8 mouse cellular contexts compared by ENCODE assay signal in the genomic region with DNA sequence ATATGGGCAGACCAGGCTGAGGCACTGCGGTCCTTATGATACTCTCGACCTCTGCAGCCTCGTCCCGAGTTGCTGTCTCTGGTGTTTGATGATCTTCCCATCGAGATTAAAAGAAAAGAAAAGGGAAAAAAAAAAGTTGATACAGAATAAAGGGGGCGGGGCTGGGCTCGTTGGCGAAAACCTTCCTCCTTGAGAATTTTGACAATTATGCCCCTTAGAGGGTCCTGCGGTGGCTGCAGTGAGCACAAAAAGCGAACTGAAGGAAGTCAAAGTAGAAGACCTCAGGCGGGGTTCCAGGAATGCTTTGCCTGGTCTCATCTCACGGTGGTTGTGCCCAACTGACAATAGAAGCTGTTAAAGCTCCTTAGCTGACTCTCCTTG. TPM values are rescaled to one million over a fixed set of nuclear protein-coding genes. Genes with fewer than 3 reads are reported as not detected.
DNase-seq lines count a peak whose midpoint lies in the region; ATAC-seq and TF ChIP-seq lines count a peak whose summit lies in the region.

No protein-coding gene starts in this region.

- intact Hi-C loops in left cerebral cortex, adult 2 months (cut with DNase I), result no loop called here
- intact Hi-C loops in left cerebral cortex, postnatal 14 days (cut with DNase I), result no loop called here

- H3K4me1 ChIP-seq in embryonic facial prominence, embryonic 10.5 days, result peaks cover 45% of the 10 kb centered on the region
- peaks cover 48% of the 10 kb centered on the region for H3K4me1 ChIP-seq in hindbrain, embryonic 15.5 days (replicated peaks)
- peaks cover 39% of the 10 kb centered on the region for H3K4me1 ChIP-seq in midbrain, embryonic 16.5 days (ENCODE audit: control insufficient read depth, insufficient read depth, low read length)

- peaks cover 38% of the 10 kb centered on the region for H3K36me3 ChIP-seq in embryonic facial prominence, embryonic 10.5 days (replicated peaks)
- 0 out of 2 replicates have a peak, but pooled peaks cover 8% of the 10 kb centered on the region for H3K36me3 ChIP-seq in hindbrain, embryonic 15.5 days
- peaks cover 10% of the 10 kb centered on the region for H3K36me3 ChIP-seq in midbrain, embryonic 16.5 days (ENCODE audit: control insufficient read depth, insufficient read depth, low read length)

- no peaks in the 10 kb centered on the region for H3K9me3 ChIP-seq in embryonic facial prominence, embryonic 10.5 days
- H3K9me3 ChIP-seq in hindbrain, embryonic 15.5 days, result no peaks in the 10 kb centered on the region
- H3K9me3 ChIP-seq in midbrain, embryonic 16.5 days (replicated peaks; ENCODE audit: control insufficient read depth, low read length, poor library complexity, severe bottlenecking), result no peaks in the 10 kb centered on the region

- no peak for TF ChIP-seq CTCF in left cerebral cortex, adult 2 months (IDR thresholded peaks at IDR 0.05)

- peak overlapping the region; percentile 98 for H3K4me3 ChIP-seq in left cerebral cortex, adult 2 months
- peak overlapping the region; percentile 89 for H3K4me3 ChIP-seq in embryonic facial prominence, embryonic 10.5 days
- H3K4me3 ChIP-seq in hindbrain, embryonic 15.5 days, result peak overlapping the region; percentile 75
- peak overlapping the region; percentile 89 for H3K4me3 ChIP-seq in midbrain, embryonic 16.5 days (ENCODE audit: low read depth, low read length)

- ATAC-seq in hindbrain, embryonic 15.5 days (ENCODE audit: low FRiP score, low read depth), result no peak
- no peak for ATAC-seq in midbrain, embryonic 16.5 days

- WGBS in embryonic facial prominence, embryonic 10.5 days, result 1% methylated on average over 12 of the region's 12 CpGs
- under 1% methylated on average over 12 of the region's 12 CpGs for WGBS in hindbrain, embryonic 15.5 days
- WGBS in midbrain, embryonic 16.5 days, result 1% methylated on average over 12 of the region's 12 CpGs

- DNase-seq in left cerebral cortex, adult 2 months (ENCODE audit: extremely low spot score in 1 of 2, low spot score in 2 of 2), result no peak
- no peak for DNase-seq in left cerebral cortex, adult 18-20 months (ENCODE audit: low spot score in 2 of 2)
- DNase-seq in embryonic facial prominence, embryonic 10.5 days (ENCODE audit: low spot score), result no peak
- DNase-seq in left cerebral cortex, postnatal 14 days (ENCODE audit: low spot score in 2 of 2), result no peak
- no peak for DNase-seq in adrenal gland, adult 2 months
- DNase-seq in layer of hippocampus, adult 8-10 months (ENCODE audit: low spot score in 2 of 2), result no peak

- no peaks in the 10 kb centered on the region for H3K27me3 ChIP-seq in embryonic facial prominence, embryonic 10.5 days (replicated peaks; ENCODE audit: low read depth, poor library complexity, severe bottlenecking)
- no peaks in the 10 kb centered on the region for H3K27me3 ChIP-seq in hindbrain, embryonic 15.5 days
- H3K27me3 ChIP-seq in midbrain, embryonic 16.5 days (ENCODE audit: control insufficient read depth, insufficient read depth, low read depth, low read length), result no peaks in the 10 kb centered on the region

- peak overlapping the region; percentile 98 for H3K27ac ChIP-seq in left cerebral cortex, adult 2 months
- H3K27ac ChIP-seq in embryonic facial prominence, embryonic 10.5 days (replicated peaks), result peak overlapping the region; percentile 95
- H3K27ac ChIP-seq in hindbrain, embryonic 15.5 days (replicated peaks), result peak overlapping the region; percentile 99
- H3K27ac ChIP-seq in midbrain, embryonic 16.5 days (ENCODE audit: low read length), result peak overlapping the region; percentile 98

- H3K4me2 ChIP-seq in hindbrain, embryonic 15.5 days, result peak overlapping the region; percentile 80
- peak overlapping the region; percentile 69 for H3K4me2 ChIP-seq in midbrain, embryonic 16.5 days (ENCODE audit: low read length)

- peak overlapping the region; percentile 81 for H3K9ac ChIP-seq in hindbrain, embryonic 15.5 days
- H3K9ac ChIP-seq in midbrain, embryonic 16.5 days (ENCODE audit: low read depth, low read length), result peak overlapping the region; percentile 96

RNA-seq across cellular contexts. Expression of gene AU040320, which starts 0.9 kb away (rescaled TPM):
- total RNA-seq in left cerebral cortex, adult 2 months (2021), result 10 to 100 TPM; 53.5 to 59.9 TPM
- 10 to 100 TPM; 53.4 to 61.8 TPM for total RNA-seq in left cerebral cortex, adult 18-20 months (2021)
- polyA plus RNA-seq in embryonic facial prominence, embryonic 10.5 days (2016; fragmentation: Nextera tagmentation; extraction: Ambion mirVana), result 19.3 and 21.4 TPM in 2 replicates
- 39.5 and 41.4 TPM in 2 replicates for polyA plus RNA-seq in hindbrain, embryonic 15.5 days (2015; fragmentation: Nextera tagmentation; extraction: Ambion mirVana)
- polyA plus RNA-seq in midbrain, embryonic 16.5 days (2015; fragmentation: Nextera tagmentation; extraction: Ambion mirVana), result 36.5 and 42.8 TPM in 2 replicates
- total RNA-seq in left cerebral cortex, postnatal 14 days (2021), result 10 to 100 TPM; 53.8 to 55.3 TPM
- total RNA-seq in adrenal gland, adult 2 months (2021), result 10 to 100 TPM; 36.6 to 40.7 TPM
- 29.0 and 35.2 TPM in 2 replicates for polyA plus RNA-seq in adrenal gland, adult 2 months (2012; rRNA removed)
- 10 to 100 TPM; 63.5 to 77.5 (median 67.4) TPM for total RNA-seq in layer of hippocampus, adult 8-10 months (2022)

RNA-seq across cellular contexts. Expression of gene Ncdn, which starts 1.0 kb away (rescaled TPM):
- 1,000 to 10,000 TPM in 1 of 2 experiments, 100 to 1,000 TPM in 1; 980 to 1,003 TPM for total RNA-seq in left cerebral cortex, adult 2 months (2021)
- total RNA-seq in left cerebral cortex, adult 18-20 months (2021), result 1,000 to 10,000 TPM; 1,037 to 1,100 TPM
- 37.5 and 40.9 TPM in 2 replicates for polyA plus RNA-seq in embryonic facial prominence, embryonic 10.5 days (2016; fragmentation: Nextera tagmentation; extraction: Ambion mirVana)
- 130 and 146 TPM in 2 replicates for polyA plus RNA-seq in hindbrain, embryonic 15.5 days (2015; fragmentation: Nextera tagmentation; extraction: Ambion mirVana)
- 134 and 161 TPM in 2 replicates for polyA plus RNA-seq in midbrain, embryonic 16.5 days (2015; fragmentation: Nextera tagmentation; extraction: Ambion mirVana)
- 100 to 1,000 TPM; 959 to 969 TPM for total RNA-seq in left cerebral cortex, postnatal 14 days (2021)
- 10 to 100 TPM; 32.4 to 36.4 TPM for total RNA-seq in adrenal gland, adult 2 months (2021)
- 66.6 and 82.2 TPM in 2 replicates for polyA plus RNA-seq in adrenal gland, adult 2 months (2012; rRNA removed)
- total RNA-seq in layer of hippocampus, adult 8-10 months (2022), result 1,000 to 10,000 TPM; 1,589 to 1,685 (median 1,649) TPM

RNA-seq across cellular contexts. Expression of gene Tfap2e, which starts 18.2 kb away (rescaled TPM):
- total RNA-seq in left cerebral cortex, adult 2 months (2021), result not detected
- total RNA-seq in left cerebral cortex, adult 18-20 months (2021), result not detected
- polyA plus RNA-seq in embryonic facial prominence, embryonic 10.5 days (2016; fragmentation: Nextera tagmentation; extraction: Ambion mirVana), result 0.16 TPM in 1 of 2 replicates, not detected in the other
- polyA plus RNA-seq in hindbrain, embryonic 15.5 days (2015; fragmentation: Nextera tagmentation; extraction: Ambion mirVana), result 0.32 and 0.51 TPM in 2 replicates
- 0.09 and 0.22 TPM in 2 replicates for polyA plus RNA-seq in midbrain, embryonic 16.5 days (2015; fragmentation: Nextera tagmentation; extraction: Ambion mirVana)
- total RNA-seq in left cerebral cortex, postnatal 14 days (2021), result not detected
- not detected for total RNA-seq in adrenal gland, adult 2 months (2021)
- polyA plus RNA-seq in adrenal gland, adult 2 months (2012; rRNA removed), result not detected in 2 replicates
- not detected for total RNA-seq in layer of hippocampus, adult 8-10 months (2022)

Comparison
In these comparisons a context has a peak if more than half of its experiments do, and no peak if none do; other contexts are left out.
1. RNA of gene Ncdn, which starts 1.0 kb away (total RNA-seq): 1,589 to 1,685 TPM in layer of hippocampus, adult 8-10 months, 1,037 to 1,100 TPM in left cerebral cortex, adult 18-20 months, 980 to 1,003 TPM in left cerebral cortex, adult 2 months and 959 to 969 TPM in left cerebral cortex, postnatal 14 days; 32.4 to 36.4 TPM in adrenal gland, adult 2 months; every median in the first group is over 10 times any median in the second.
2. Peak in every context shown above with its lines, with median percentiles within 50 percentile points of each other: H3K27ac ChIP-seq and H3K4me3 ChIP-seq.